27 mouse cellular contexts compared by ENCODE assay signal in genomic region chr10:122712307-122712706, GRCm38 (mm10). TPM values are rescaled to one million over a fixed set of nuclear protein-coding genes. Genes with fewer than 3 reads are reported as not detected.
DNase-seq lines count a peak whose midpoint lies in the region; ATAC-seq lines count a peak whose summit lies in the region.
"Had no signal": no experiment of that assay in that cellular context is flagged by ENCODE, and none has a peak within 500 bp of the region (broad histone marks: within the 10 kb centered on the region; RNA-seq: fewer than 3 reads in every experiment).

No protein-coding gene starts in this region.

- H3K9me3 ChIP-seq in hindbrain, embryonic 12.5 days (replicated peaks) = no peaks in the 10 kb centered on the region
- no peaks in the 10 kb centered on the region for H3K9me3 ChIP-seq in hindbrain, embryonic 11.5 days (ENCODE audit: control insufficient read depth, low read length)
- no peaks in the 10 kb centered on the region for H3K9me3 ChIP-seq in kidney, embryonic 16.5 days (ENCODE audit: low read length)
- H3K9me3 ChIP-seq: liver, embryonic 12.5 days; midbrain, embryonic 12.5 days had no signal

- ATAC-seq in hindbrain, embryonic 12.5 days (ENCODE audit: low FRiP score) = no peak
- no peak for ATAC-seq in hindbrain, embryonic 11.5 days (ENCODE audit: low FRiP score)
- peak; percentile 79 for ATAC-seq in kidney, embryonic 16.5 days (ENCODE audit: low FRiP score, low TSS enrichment)
- ATAC-seq in inflammation-experienced regulatory T-cells, adult 6 months = peak; percentile 72
- ATAC-seq: activated CD4-positive, CD25-positive, alpha-beta regulatory T cell, adult 4 months; intestine, postnatal 0 days; liver, embryonic 12.5 days; liver, postnatal 0 days had no signal

- no peaks in the 10 kb centered on the region for H3K36me3 ChIP-seq in hindbrain, embryonic 12.5 days
- H3K36me3 ChIP-seq in hindbrain, embryonic 11.5 days (ENCODE audit: control insufficient read depth, insufficient read depth, low read length) = no peaks in the 10 kb centered on the region
- no peaks in the 10 kb centered on the region for H3K36me3 ChIP-seq in kidney, embryonic 16.5 days (ENCODE audit: insufficient read depth, low read length)
- H3K36me3 ChIP-seq: liver, embryonic 12.5 days; midbrain, embryonic 12.5 days had no signal

- no peak overlapping the region for H3K4me2 ChIP-seq in hindbrain, embryonic 12.5 days (replicated peaks)
- no peak overlapping the region for H3K4me2 ChIP-seq in hindbrain, embryonic 11.5 days (replicated peaks; ENCODE audit: low read depth, low read length)
- no peak overlapping the region for H3K4me2 ChIP-seq in kidney, embryonic 16.5 days (replicated peaks; ENCODE audit: low read depth, low read length)
- H3K4me2 ChIP-seq: liver, embryonic 12.5 days; midbrain, embryonic 12.5 days had no signal

- H3K27me3 ChIP-seq in hindbrain, embryonic 12.5 days = no peaks in the 10 kb centered on the region
- no peaks in the 10 kb centered on the region for H3K27me3 ChIP-seq in hindbrain, embryonic 11.5 days (ENCODE audit: control insufficient read depth, insufficient read depth, low read length)
- H3K27me3 ChIP-seq in kidney, embryonic 16.5 days (ENCODE audit: insufficient read depth, low read length) = no peaks in the 10 kb centered on the region
- H3K27me3 ChIP-seq: liver, embryonic 12.5 days; megakaryocyte, embryonic 14.5 days had no signal

- H3K4me1 ChIP-seq in hindbrain, embryonic 12.5 days = peaks cover 39% of the 10 kb centered on the region
- no peaks in the 10 kb centered on the region for H3K4me1 ChIP-seq in hindbrain, embryonic 11.5 days (replicated peaks; ENCODE audit: control insufficient read depth, insufficient read depth, low read length)
- H3K4me1 ChIP-seq in kidney, embryonic 16.5 days (ENCODE audit: insufficient read depth, low read length) = peaks cover 22% of the 10 kb centered on the region; the same call in 1 of the 2 replicates
- H3K4me1 ChIP-seq: liver, embryonic 12.5 days; megakaryocyte, embryonic 14.5 days had no signal

- H3K27ac ChIP-seq in hindbrain, embryonic 12.5 days = 0 out of 2 replicates have a peak overlapping the region, but pooled peaks have one; percentile 5
- no peak overlapping the region for H3K27ac ChIP-seq in hindbrain, embryonic 11.5 days (ENCODE audit: low read depth, low read length)
- H3K27ac ChIP-seq in kidney, embryonic 16.5 days (ENCODE audit: low read length) = peak overlapping the region; percentile 54; the same call in 1 of the 2 replicates
- H3K27ac ChIP-seq: liver, embryonic 12.5 days; midbrain, embryonic 12.5 days; stomach, postnatal 0 days had no signal

- no peak for DNase-seq in hindbrain, embryonic 11.5 days (ENCODE audit: low spot score)
- no peak for DNase-seq in kidney, adult 8-10 months
- peak; percentile 38 for DNase-seq in retina, embryonic 14.5 days (ENCODE audit: low spot score)
- no peak for DNase-seq in retina, postnatal 1 day
- no peak for DNase-seq in cerebellum, postnatal 36 days
- DNase-seq: adrenal gland, adult 2 months; adrenal gland, postnatal 36 days; cerebellum, adult 18-20 months; cerebellum, postnatal 10 days; gastrocnemius, postnatal 14 days; heart, postnatal 14 days; layer of hippocampus, postnatal 36 days; left cerebral cortex, postnatal 4 days; liver, postnatal 0 days; lung, postnatal 4 days; right cerebral cortex, postnatal 4 days; thymus, adult 18-20 months; thymus, postnatal 25 days had no signal

- WGBS in hindbrain, embryonic 12.5 days = 72% methylated on average over 5 of the region's 5 CpGs
- 73% methylated on average over 5 of the region's 5 CpGs for WGBS in hindbrain, embryonic 11.5 days
- 33% methylated on average over 5 of the region's 5 CpGs for WGBS in kidney, embryonic 16.5 days

- no peak overlapping the region for H3K9ac ChIP-seq in hindbrain, embryonic 12.5 days
- H3K9ac ChIP-seq in hindbrain, embryonic 11.5 days (ENCODE audit: low read depth, low read length) = no peak overlapping the region
- no peak overlapping the region for H3K9ac ChIP-seq in kidney, embryonic 16.5 days (replicated peaks; ENCODE audit: low read length)
- H3K9ac ChIP-seq: liver, embryonic 12.5 days; liver, postnatal 0 days; midbrain, embryonic 12.5 days had no signal

- no peak overlapping the region for H3K4me3 ChIP-seq in hindbrain, embryonic 12.5 days
- no peak overlapping the region for H3K4me3 ChIP-seq in hindbrain, embryonic 11.5 days (ENCODE audit: low read depth, low read length)
- H3K4me3 ChIP-seq in kidney, embryonic 16.5 days (ENCODE audit: low read length) = no peak overlapping the region
- H3K4me3 ChIP-seq: liver, embryonic 12.5 days; megakaryocyte, embryonic 14.5 days; midbrain, embryonic 12.5 days had no signal

RNA-seq across cellular contexts. Expression of gene Ppm1h, which starts 33.7 kb away (rescaled TPM):
- polyA plus RNA-seq in hindbrain, embryonic 12.5 days (2016; fragmentation: Nextera tagmentation; extraction: Ambion mirVana) = 11.8 and 12.9 TPM in 2 replicates
- 8.1 and 9.7 TPM in 2 replicates for polyA plus RNA-seq in hindbrain, embryonic 11.5 days (2014; fragmentation: Nextera tagmentation; extraction: Ambion mirVana)
- polyA plus RNA-seq in kidney, embryonic 16.5 days (2015; fragmentation: Nextera tagmentation; extraction: Ambion mirVana) = 24.7 and 27.1 TPM in 2 replicates
- polyA plus RNA-seq in inflammation-experienced regulatory T-cells, adult 6 months (2017; shearing (Covaris generic)) = 10 to 100 TPM; 37.7 to 55.1 (median 44.0) TPM

Comparison
In these comparisons a context has a peak if more than half of its experiments do, and no peak if none do; other contexts are left out.
1. ATAC-seq: peak in kidney, embryonic 16.5 days (single experiment) and inflammation-experienced regulatory T-cells, adult 6 months (single experiment); none in hindbrain, embryonic 12.5 days (single experiment) and hindbrain, embryonic 11.5 days (single experiment).